Mouse (Mus musculus) stomach, embryonic 14.5 days (tissue): Measurements from ENCODE around the gene Smad1. TPM values are rescaled to one million over a fixed set of nuclear protein-coding genes. Genes with fewer than 3 reads are reported as not detected.

ENCODE experiments used
- ATAC-seq: fragments of 200-750 bp; cut with Nextera tagmentation; 2 replicates; pipeline ENCODE4 v1.8.0; 2017; ENCODE audit warnings: low read depth, moderate TSS enrichment; ENCODE audit not compliant: insufficient number of reproducible peaks, insufficient read depth, low FRiP score
- H3K27ac ChIP-seq: fragments of 300-500 bp; sonication (generic); 2 replicates; pipeline ENCODE4 v1.5.1; 2014; ENCODE audit warnings: mild to moderate bottlenecking, low read length, moderate library complexity, mixed read lengths
- H3K27me3 ChIP-seq: fragments of 300-500 bp; sonication (generic); 2 replicates; pipeline ENCODE4 v1.6.1; 2014; ENCODE audit warnings: low read length, control low read depth, mixed read lengths; ENCODE audit not compliant: control insufficient read depth, insufficient read depth
- H3K36me3 ChIP-seq: fragments of 300-500 bp; sonication (generic); 2 replicates; pipeline ENCODE4 v1.6.1; 2014; ENCODE audit warnings: mild to moderate bottlenecking, control low read depth, low read length, moderate library complexity, mixed read lengths; ENCODE audit not compliant: control insufficient read depth, insufficient read depth
- H3K4me1 ChIP-seq: fragments of 300-500 bp; sonication (generic); 2 replicates; pipeline ENCODE4 v1.6.1; 2014; ENCODE audit warnings: low read length, control low read depth, mixed read lengths; ENCODE audit not compliant: control insufficient read depth, insufficient read depth
- H3K4me2 ChIP-seq: fragments of 300-500 bp; sonication (generic); replicated peaks from 2 replicates; pipeline ENCODE4 v1.6.1; 2014; ENCODE audit warnings: low read depth, low read length, control low read depth
- H3K4me3 ChIP-seq: fragments of 300-500 bp; sonication (generic); 2 replicates; pipeline ENCODE4 v1.5.1; 2014; ENCODE audit warnings: low read depth, low read length, control low read depth
- H3K9ac ChIP-seq: fragments of 300-500 bp; sonication (generic); replicated peaks from 2 replicates; pipeline ENCODE4 v1.6.1; 2014; ENCODE audit warnings: low read depth, mild to moderate bottlenecking, control low read depth, low read length, moderate library complexity, mixed read lengths
- H3K9me3 ChIP-seq: fragments of 300-500 bp; sonication (generic); 2 replicates; pipeline ENCODE4 v1.6.1; 2016; ENCODE audit warnings: low read depth, low read length, control low read depth; ENCODE audit not compliant: control insufficient read depth
- WGBS: fragments of 180-500 bp; shearing (Covaris S2); extraction: QIAGEN DNeasy Blood & Tissue Kit; methylation state at CpG from one replicate; pipeline ENCODE4 v1.1.7; 2014; 5-methylcytosine and 5-hydroxymethylcytosine counted together
- polyA plus RNA-seq: library from polyadenylated mRNA; unstranded; fragments of >200 nt; fragmentation: Nextera tagmentation; extraction: Ambion mirVana; gene quantifications from 2 replicates; pipeline ENCODE4 v1.2.1, GENCODE M21; 2014

The Smad1 gene
- polyA plus RNA-seq, 1 experiment from 2014 or later: 50.5 TPM

- Histone ChIP-seq H3K36me3 (peaks cover 32% of the 10 kb centered on the region), H3K27ac (no peak overlapping the region), H3K4me1 (peaks cover 9% of the 10 kb centered on the region), H3K9ac (no peak overlapping the region), H3K4me3 (no peak overlapping the region), H3K9me3 (no peaks in the 10 kb centered on the region), H3K4me2 (no peak overlapping the region), H3K27me3 (no peaks in the 10 kb centered on the region)
- 76% methylated on average over 6 of the region's 6 CpGs for whole genome bisulfite sequencing
- no peak for ATAC-seq
These were observed 53.5 kb downstream of the Smad1 start for GRCm38 (mm10) chr8:79345856-79346255.

- Histone ChIP-seq H3K9me3 (no peaks in the 10 kb centered on the region), H3K36me3 (peaks cover 36% of the 10 kb centered on the region), H3K27ac (no peak overlapping the region), H3K27me3 (no peaks in the 10 kb centered on the region), H3K4me3 (no peak overlapping the region), H3K4me1 (no peaks in the 10 kb centered on the region), H3K9ac (no peak overlapping the region), H3K4me2 (no peak overlapping the region)
- WGBS: 90% methylated on average over 8 of the region's 8 CpGs
- ATAC-seq: no peak
These were observed 58.1 kb downstream of the Smad1 start for GRCm38 (mm10) chr8:79341236-79341635.

GRCm38 (mm10) chr8:79339555-79339954 lies 59.8 kb downstream of the Smad1 start:
- no peak overlapping the region for H3K27ac ChIP-seq
- no peak overlapping the region for H3K9ac ChIP-seq
- peaks cover 36% of the 10 kb centered on the region for H3K36me3 ChIP-seq
- no peaks in the 10 kb centered on the region for H3K9me3 ChIP-seq
- H3K4me3 ChIP-seq: no peak overlapping the region
- WGBS: 77% methylated on average over 9 of the region's 9 CpGs
- no peak overlapping the region for H3K4me2 ChIP-seq
- H3K4me1 ChIP-seq: no peaks in the 10 kb centered on the region
- no peak for ATAC-seq
- no peaks in the 10 kb centered on the region for H3K27me3 ChIP-seq

- H3K27me3 ChIP-seq: no peaks in the 10 kb centered on the region
- H3K27ac ChIP-seq: no peak overlapping the region
- H3K4me1 ChIP-seq: no peaks in the 10 kb centered on the region
- no peak overlapping the region for H3K9ac ChIP-seq
- H3K9me3 ChIP-seq: no peaks in the 10 kb centered on the region
- H3K4me2 ChIP-seq: no peak overlapping the region
- WGBS: 63% methylated on average over 10 of the region's 10 CpGs
- H3K36me3 ChIP-seq: peaks cover 32% of the 10 kb centered on the region
- H3K4me3 ChIP-seq: no peak overlapping the region
- ATAC-seq: no peak
These were observed 60.7 kb downstream of the Smad1 start for GRCm38 (mm10) chr8:79338619-79339018.

- no peaks in the 10 kb centered on the region for H3K4me1 ChIP-seq
- WGBS: 92% methylated on average over 22 of the region's 22 CpGs
- no peaks in the 10 kb centered on the region; the same call in 1 of the 2 replicates for H3K36me3 ChIP-seq
- no peaks in the 10 kb centered on the region for H3K27me3 ChIP-seq
- H3K27ac ChIP-seq: no peak overlapping the region
- no peaks in the 10 kb centered on the region for H3K9me3 ChIP-seq
- H3K9ac ChIP-seq: no peak overlapping the region
- no peak overlapping the region for H3K4me3 ChIP-seq
- ATAC-seq: no peak
- H3K4me2 ChIP-seq: no peak overlapping the region
These were observed 67.0 kb downstream of the Smad1 start for GRCm38 (mm10) chr8:79332109-79332900.

- no peak for ATAC-seq
- Histone ChIP-seq H3K4me1 (no peaks in the 10 kb centered on the region), H3K4me2 (no peak overlapping the region), H3K4me3 (no peak overlapping the region), H3K9me3 (no peaks in the 10 kb centered on the region), H3K27me3 (no peaks in the 10 kb centered on the region), H3K9ac (no peak overlapping the region), H3K36me3 (no peaks in the 10 kb centered on the region), H3K27ac (no peak overlapping the region)
- 91% methylated on average over 2 of the region's 2 CpGs for WGBS
These were observed 67.7 kb downstream of the Smad1 start for GRCm38 (mm10) chr8:79331571-79331970.

- H3K9me3 ChIP-seq: no peaks in the 10 kb centered on the region
- no peaks in the 10 kb centered on the region for H3K27me3 ChIP-seq
- no peaks in the 10 kb centered on the region for H3K36me3 ChIP-seq
- 50% methylated on average over 9 of the region's 9 CpGs for WGBS
- no peak overlapping the region for H3K4me2 ChIP-seq
- H3K9ac ChIP-seq: no peak overlapping the region
- no peak for ATAC-seq
- H3K27ac ChIP-seq: no peak overlapping the region
- no peaks in the 10 kb centered on the region for H3K4me1 ChIP-seq
- H3K4me3 ChIP-seq: no peak overlapping the region
These were observed 68.3 kb downstream of the Smad1 start for GRCm38 (mm10) chr8:79331017-79331416.

- Histone ChIP-seq H3K4me1 (no peaks in the 10 kb centered on the region), H3K9me3 (no peaks in the 10 kb centered on the region), H3K4me3 (no peak overlapping the region), H3K36me3 (no peaks in the 10 kb centered on the region), H3K4me2 (no peak overlapping the region), H3K27me3 (no peaks in the 10 kb centered on the region), H3K27ac (no peak overlapping the region), H3K9ac (no peak overlapping the region)
- no peak for ATAC-seq
- 59% methylated on average over 2 of the region's 2 CpGs for WGBS
These were observed 69.6 kb downstream of the Smad1 start for GRCm38 (mm10) chr8:79329735-79330134.

GRCm38 (mm10) chr8:79329182-79329581 lies 70.1 kb downstream of the Smad1 start:
- Histone ChIP-seq H3K4me3 (no peak overlapping the region), H3K36me3 (no peaks in the 10 kb centered on the region), H3K9ac (no peak overlapping the region), H3K27me3 (no peaks in the 10 kb centered on the region), H3K9me3 (no peaks in the 10 kb centered on the region), H3K4me2 (no peak overlapping the region), H3K4me1 (no peaks in the 10 kb centered on the region), H3K27ac (no peak overlapping the region)
- 79% methylated on average over 4 of the region's 4 CpGs for WGBS
- no peak for ATAC-seq
